Mouse (Mus musculus): ENCODE data around the gene Csrp2. TPM values are rescaled to one million over a fixed set of nuclear protein-coding genes. Genes with fewer than 3 reads are reported as not detected.

Csrp2 gene
- total and polyA plus RNA-seq, 3 experiments = 4.8 to 19.6 TPM; not detected in 1

- Histone ChIP-seq H3K4me1 (ENCODE audit: control insufficient read depth in 1 of 2, insufficient read depth in 2 of 2, low read length in 2 of 2) (peaks cover 0 to 3% of the 10 kb centered on the region in 2 experiments; a peak in 1 of 4 replicates), H3K79me2 (ENCODE audit: control insufficient read depth, insufficient read depth, low read length, poor library complexity) (no peaks in the 10 kb centered on the region), H3K4me3 (ENCODE audit: control insufficient read depth in 1 of 2, insufficient read depth in 1 of 2, low read depth in 2 of 2, low read length in 2 of 2) (peak overlapping the region; percentile 57 to 63), H3K9me3 (replicated peaks; ENCODE audit: insufficient read depth, low read length) (no peaks in the 10 kb centered on the region), H3K36me3 (ENCODE audit: control insufficient read depth in 1 of 2, insufficient read depth in 2 of 2, low read length in 2 of 2) (no peaks in the 10 kb centered on the region), H3K27ac (ENCODE audit: control insufficient read depth, low read depth, low read length) (no peak overlapping the region), H3K27me3 (ENCODE audit: control insufficient read depth in 1 of 2, insufficient read depth in 2 of 2, low read length in 2 of 2) (no peaks in the 10 kb centered on the region), H3K9ac (ENCODE audit: control insufficient read depth, low read depth, low read length, poor library complexity, severe bottlenecking) (peak overlapping the region; percentile 65)
- TF ChIP-seq CTCF (IDR thresholded peaks at IDR 0.05 in 2 of 3, conservative IDR thresholded peaks at IDR 0.05 in 1 of 3; ENCODE audit: control insufficient read depth in 1 of 3, insufficient read depth in 1 of 3, low read depth in 2 of 3, low read length in 3 of 3, poor library complexity in 1 of 3, severe bottlenecking in 1 of 3) (no peak), POLR2A (IDR thresholded peaks at IDR 0.05; ENCODE audit: control insufficient read depth in 1 of 2, insufficient read depth in 1 of 2, low read depth in 1 of 2, low read length in 2 of 2, poor library complexity in 1 of 2) (no peak), KAT2A (conservative IDR thresholded peaks at IDR 0.05; ENCODE audit: low read depth, low read length) (no peak), TCF12 (IDR thresholded peaks at IDR 0.05; ENCODE audit: low read depth, low read length) (no peak), MEF2A (IDR thresholded peaks at IDR 0.05; ENCODE audit: extremely low read depth, insufficient replicate concordance, low read depth, low read length, poor library complexity, severe bottlenecking) (no peak)
- peak; percentile 67 for DNase-seq (ENCODE audit: low read depth, low spot score)
Observed at GRCm38 (mm10) chr10:110918414-110919391, 886 bp upstream of the Csrp2 start.

GRCm38 (mm10) chr10:110920368-110920950, 870 bp downstream of the Csrp2 start:
- peak overlapping the region; percentile 57 to 63 for H3K4me3 ChIP-seq (ENCODE audit: control insufficient read depth in 1 of 2, insufficient read depth in 1 of 2, low read depth in 2 of 2, low read length in 2 of 2)
- no peak overlapping the region for H3K27ac ChIP-seq (ENCODE audit: control insufficient read depth, low read depth, low read length)

GRCm38 (mm10) chr10:110921890-110922289, 2.3 kb downstream of the Csrp2 start:
- H3K9ac ChIP-seq (ENCODE audit: control insufficient read depth, low read depth, low read length, poor library complexity, severe bottlenecking) = no peak overlapping the region
- H3K36me3 ChIP-seq (ENCODE audit: control insufficient read depth in 1 of 2, insufficient read depth in 2 of 2, low read length in 2 of 2) = no peaks in the 10 kb centered on the region
- no peaks in the 10 kb centered on the region for H3K79me2 ChIP-seq (ENCODE audit: control insufficient read depth, insufficient read depth, low read length, poor library complexity)
- no peak overlapping the region for H3K4me3 ChIP-seq (ENCODE audit: control insufficient read depth in 1 of 2, insufficient read depth in 1 of 2, low read depth in 2 of 2, low read length in 2 of 2)
- no peaks in the 10 kb centered on the region for H3K9me3 ChIP-seq (replicated peaks; ENCODE audit: insufficient read depth, low read length)
- no peak overlapping the region for H3K27ac ChIP-seq (ENCODE audit: control insufficient read depth, low read depth, low read length)
- TF ChIP-seq USF1 (IDR thresholded peaks at IDR 0.05; ENCODE audit: low read depth, low read length) (no peak), TBP (IDR thresholded peaks at IDR 0.05; ENCODE audit: low read depth, low read length) (no peak), GABPA (IDR thresholded peaks at IDR 0.05; ENCODE audit: low read depth, low read length) (no peak), NELFE (IDR thresholded peaks at IDR 0.05; ENCODE audit: low read depth, low read length) (no peak), TCF12 (IDR thresholded peaks at IDR 0.05; ENCODE audit: low read depth, low read length) (no peak), E2F4 (IDR thresholded peaks at IDR 0.05; ENCODE audit: borderline replicate concordance, low read depth, low read length) (no peak), GATA1 (IDR thresholded peaks at IDR 0.05; ENCODE audit: low read depth, low read length) (no peak), KAT2A (conservative IDR thresholded peaks at IDR 0.05; ENCODE audit: low read depth, low read length) (no peak), UBTF (IDR thresholded peaks at IDR 0.05; ENCODE audit: borderline replicate concordance, insufficient read depth, low read depth, low read length) (no peak), JUND (IDR thresholded peaks at IDR 0.05; ENCODE audit: low read depth, low read length) (no peak), CHD1 (IDR thresholded peaks at IDR 0.05; ENCODE audit: low read depth, low read length) (no peak), SIN3A (IDR thresholded peaks at IDR 0.05; ENCODE audit: low read length) (no peak), CHD2 (IDR thresholded peaks at IDR 0.05; ENCODE audit: low read length) (no peak), POLR2AphosphoS2 (IDR thresholded peaks at IDR 0.05; ENCODE audit: low read length) (no peak)
- no peaks in the 10 kb centered on the region for H3K27me3 ChIP-seq (ENCODE audit: control insufficient read depth in 1 of 2, insufficient read depth in 2 of 2, low read length in 2 of 2)
- peaks cover 0 to 3% of the 10 kb centered on the region in 2 experiments; a peak in 1 of 4 replicates for H3K4me1 ChIP-seq (ENCODE audit: control insufficient read depth in 1 of 2, insufficient read depth in 2 of 2, low read length in 2 of 2)
- no peak for DNase-seq (ENCODE audit: low read depth, low spot score)

More at GRCm38 (mm10) chr10:110920368-110920950, 870 bp downstream of the Csrp2 start:
- Histone ChIP-seq H3K4me1 (ENCODE audit: control insufficient read depth in 1 of 2, insufficient read depth in 2 of 2, low read length in 2 of 2) (peaks cover 0 to 3% of the 10 kb centered on the region in 2 experiments; a peak in 1 of 4 replicates), H3K9ac (ENCODE audit: control insufficient read depth, low read depth, low read length, poor library complexity, severe bottlenecking) (peak overlapping the region; percentile 53), H3K27me3 (ENCODE audit: control insufficient read depth in 1 of 2, insufficient read depth in 2 of 2, low read length in 2 of 2) (no peaks in the 10 kb centered on the region), H3K79me2 (ENCODE audit: control insufficient read depth, insufficient read depth, low read length, poor library complexity) (no peaks in the 10 kb centered on the region), H3K9me3 (replicated peaks; ENCODE audit: insufficient read depth, low read length) (no peaks in the 10 kb centered on the region), H3K36me3 (ENCODE audit: control insufficient read depth in 1 of 2, insufficient read depth in 2 of 2, low read length in 2 of 2) (no peaks in the 10 kb centered on the region)
- no peak for DNase-seq (ENCODE audit: low read depth, low spot score)
- TF ChIP-seq ZC3H11A (IDR thresholded peaks at IDR 0.05; ENCODE audit: low read depth, low read length) = no peak
- no peak for TF ChIP-seq ZMIZ1 (IDR thresholded peaks at IDR 0.05; ENCODE audit: low read depth, low read length)
- peak in 1 of 2 experiments; percentile 7; a peak in 1 of 4 replicates for TF ChIP-seq POLR2A (IDR thresholded peaks at IDR 0.05; ENCODE audit: control insufficient read depth in 1 of 2, insufficient read depth in 1 of 2, low read depth in 1 of 2, low read length in 2 of 2, poor library complexity in 1 of 2)
- TF ChIP-seq CTCF (IDR thresholded peaks at IDR 0.05 in 2 of 3, conservative IDR thresholded peaks at IDR 0.05 in 1 of 3; ENCODE audit: control insufficient read depth in 1 of 3, insufficient read depth in 1 of 3, low read depth in 2 of 3, low read length in 3 of 3, poor library complexity in 1 of 3, severe bottlenecking in 1 of 3) = no peak
- TF ChIP-seq GATA1 (IDR thresholded peaks at IDR 0.05; ENCODE audit: low read depth, low read length) = no peak
- no peak for TF ChIP-seq MAX (IDR thresholded peaks at IDR 0.05; ENCODE audit: low read length)
- no peak for TF ChIP-seq SMC3 (IDR thresholded peaks at IDR 0.05; ENCODE audit: low read depth, low read length)
- no peak for TF ChIP-seq CHD2 (IDR thresholded peaks at IDR 0.05; ENCODE audit: low read length)
